Mouse (Mus musculus): ENCODE data around the gene Slc17a5. TPM values are rescaled to one million over a fixed set of nuclear protein-coding genes. Genes with fewer than 3 reads are reported as not detected.

Gene Slc17a5
- total RNA-seq, 2 experiments from 2014 or later, result 19.3 to 19.7 TPM

DNA sequence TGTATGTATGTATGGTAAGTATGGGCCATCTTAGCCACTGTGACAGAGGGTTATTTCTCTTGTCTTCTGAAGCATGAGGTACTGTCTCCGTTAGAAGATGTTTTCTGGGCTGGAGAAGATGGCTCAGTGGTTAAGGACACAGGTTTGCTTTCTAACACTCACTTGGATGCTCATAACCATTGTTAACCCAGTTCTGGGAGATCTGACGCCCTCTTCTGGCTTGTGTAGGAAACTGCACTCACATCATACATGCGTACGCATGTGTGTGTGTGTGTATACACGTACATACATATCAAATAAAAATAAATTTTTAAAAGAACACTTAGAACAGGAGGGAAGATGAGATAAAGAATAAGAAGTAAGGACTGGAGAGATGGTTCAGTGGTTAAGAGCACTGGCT is 11.4 kb downstream of the Slc17a5 start:
- no peak for DNase-seq (ENCODE audit: low spot score in 2 of 2)
- intact Hi-C loops (cut with DNase I), result no loop called here

DNA sequence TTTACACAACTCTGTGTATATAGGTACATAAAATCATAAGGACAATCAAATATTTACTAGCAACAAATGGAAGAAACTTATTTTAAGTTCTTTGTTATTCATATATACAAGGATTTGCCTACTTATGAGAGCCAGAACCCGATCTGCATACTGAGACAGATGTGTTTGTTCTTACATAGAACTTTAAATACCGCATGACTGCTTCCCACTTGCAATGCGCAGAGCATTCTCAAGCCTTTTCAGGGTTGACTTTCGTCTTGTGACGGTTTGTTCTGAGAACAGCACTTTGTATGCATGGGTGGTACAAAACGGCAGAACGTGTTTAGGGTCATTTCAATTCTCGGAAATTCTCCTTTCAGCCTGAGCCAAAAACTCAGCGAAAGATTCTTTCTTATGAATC is 17.9 kb downstream of the Slc17a5 start:
- intact Hi-C loops (cut with DNase I), result no loop called here
- DNase-seq (ENCODE audit: low spot score in 2 of 2), result no peak

DNA sequence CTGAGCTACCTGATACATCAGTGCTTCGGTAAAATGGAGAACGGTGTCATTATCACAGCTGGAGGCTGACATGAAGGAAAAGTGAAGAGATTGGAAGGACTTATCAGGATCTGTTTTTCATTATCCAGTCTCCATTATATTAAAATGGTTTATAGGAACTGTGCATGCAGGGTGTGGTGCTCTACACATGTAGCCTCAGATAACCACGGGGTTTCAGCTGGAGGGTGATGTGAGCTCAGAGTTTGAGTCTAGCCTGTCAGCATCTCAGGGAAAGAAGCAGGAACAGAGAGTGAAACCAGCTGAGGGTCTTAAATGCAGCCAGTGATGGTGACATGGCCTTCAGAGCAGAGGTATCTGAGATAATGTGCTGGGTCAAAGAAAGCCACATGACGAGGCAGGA is 28.4 kb downstream of the Slc17a5 start:
- DNase-seq (ENCODE audit: low spot score in 2 of 2), result no peak
- intact Hi-C loops (cut with DNase I), result no loop called here

DNA sequence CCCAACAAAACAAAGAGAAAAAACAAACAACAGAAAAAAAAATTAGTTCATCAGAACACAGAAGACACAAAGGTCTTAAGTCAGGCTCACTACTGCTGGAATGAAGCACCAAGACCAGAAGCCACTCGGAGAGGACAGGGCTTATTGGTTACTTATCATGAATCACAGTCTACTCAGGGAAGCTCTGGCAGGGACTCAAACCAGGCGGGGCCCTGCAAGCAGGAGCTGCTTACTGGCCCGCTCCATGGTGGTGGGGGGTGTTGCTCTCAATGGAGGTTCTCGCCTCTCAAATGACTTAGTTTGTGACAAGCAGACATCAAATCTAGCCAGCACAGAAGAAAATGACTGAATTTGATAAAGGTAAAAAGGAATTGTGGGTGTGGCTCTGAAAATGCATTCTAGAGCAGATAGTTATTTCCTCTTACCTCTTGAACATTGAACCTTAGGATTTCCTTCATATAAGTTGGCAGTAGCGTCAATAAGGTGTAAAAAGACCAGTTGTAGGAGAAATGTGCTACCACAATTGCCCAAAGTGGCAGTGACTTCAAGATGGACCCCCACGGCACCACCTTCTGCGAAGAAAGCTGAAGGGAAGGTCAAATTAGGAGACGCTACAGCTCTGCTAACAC is 29.1 kb downstream of the Slc17a5 start:
- intact Hi-C loops (cut with DNase I), result no loop called here
- no peak for DNase-seq (ENCODE audit: low spot score in 2 of 2)

DNA sequence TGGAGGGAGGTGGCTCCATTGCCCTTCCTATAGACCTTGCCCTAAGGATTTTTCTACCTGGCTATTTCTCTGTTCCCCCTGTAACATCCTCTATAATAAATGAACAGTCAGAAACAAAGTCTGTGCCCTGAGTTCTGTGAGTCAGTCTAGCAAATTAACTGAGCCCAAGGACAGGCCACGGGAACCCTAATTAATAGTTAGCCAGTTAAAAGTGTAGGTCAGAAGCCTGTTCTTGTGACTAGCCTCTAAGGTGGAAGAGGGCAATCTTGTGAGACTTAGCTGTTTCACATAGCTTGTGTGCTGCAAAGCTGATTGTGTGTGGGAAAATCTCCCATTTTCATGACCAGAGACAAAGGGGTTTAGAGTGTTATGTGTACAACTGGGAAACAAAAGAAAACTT is 30.8 kb downstream of the Slc17a5 start:
- DNase-seq (ENCODE audit: low spot score in 2 of 2), result no peak
- intact Hi-C loops (cut with DNase I), result no loop called here

DNA sequence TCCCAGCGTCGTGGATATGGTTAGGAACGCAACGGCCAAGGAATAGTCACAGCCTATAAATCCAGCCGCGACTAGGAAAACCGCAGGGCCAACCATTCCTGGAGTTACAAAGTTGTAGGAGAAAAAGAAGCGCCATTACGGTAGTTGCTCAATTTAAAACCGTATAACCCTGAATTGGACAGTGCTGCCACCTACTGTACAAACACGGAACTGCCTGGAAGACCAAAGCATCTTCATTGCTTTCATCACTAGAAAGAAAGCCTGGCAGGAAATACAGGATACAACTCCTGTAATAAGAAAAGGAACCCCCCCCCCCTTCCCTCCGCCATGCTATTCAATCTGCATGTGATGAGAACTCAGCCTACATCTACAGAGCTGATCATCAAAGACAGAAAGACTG is 34.9 kb downstream of the Slc17a5 start:
- DNase-seq (ENCODE audit: low spot score in 2 of 2), result peak; percentile 77 to 79
- intact Hi-C loops (cut with DNase I), result loop anchor here (2.0 to 5.0 kb wide), 2 partner anchors 72 to 196 kb away; partner anchors contain the start of gene Gsta2

DNA sequence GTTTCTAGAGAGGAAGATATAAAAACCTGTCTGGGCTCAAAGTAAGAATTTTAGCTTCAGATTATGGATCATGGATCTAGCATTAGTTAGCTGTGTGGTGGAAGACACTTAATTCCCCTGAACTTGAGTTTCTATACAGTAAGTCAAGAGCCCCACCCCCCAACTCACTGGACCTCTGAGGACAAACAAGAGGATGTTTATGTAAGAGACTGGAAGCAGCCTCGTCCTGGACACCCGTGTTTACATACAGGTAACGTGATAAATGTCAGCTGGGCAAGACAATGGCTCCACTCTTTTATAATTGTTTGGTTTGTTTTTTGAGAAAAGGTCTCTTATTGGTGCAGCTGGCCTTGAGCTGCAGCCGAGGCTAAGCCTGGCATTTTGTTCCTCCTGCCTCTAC is 36.1 kb downstream of the Slc17a5 start:
- DNase-seq (ENCODE audit: low spot score in 2 of 2), result no peak
- intact Hi-C loops (cut with DNase I), result loop anchor here (2.0 to 5.0 kb wide), 2 partner anchors 71 to 194 kb away; partner anchors contain the start of gene Gsta2

DNA sequence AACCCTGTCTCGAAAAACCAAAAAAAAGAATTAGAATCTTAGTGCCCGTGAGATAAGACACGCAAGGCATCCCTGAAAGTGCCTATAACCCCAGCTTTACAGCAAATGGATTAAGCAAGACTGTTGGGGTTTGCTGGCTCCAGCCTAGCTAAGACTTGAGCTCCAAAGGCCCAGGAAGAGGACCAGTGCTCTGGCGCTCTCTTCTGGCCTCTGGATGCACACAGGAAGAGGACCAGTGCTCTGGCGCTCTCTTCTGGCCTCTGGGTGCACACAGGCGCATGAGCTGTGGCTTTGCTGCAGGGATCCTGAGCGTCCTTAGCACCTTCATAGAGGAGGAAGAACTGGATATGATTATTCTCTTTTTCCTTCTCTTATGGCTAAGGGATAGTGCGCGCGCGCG is 40.1 kb downstream of the Slc17a5 start:
- no peak for DNase-seq (ENCODE audit: low spot score in 2 of 2)
- intact Hi-C loops (cut with DNase I), result no loop called here

DNA sequence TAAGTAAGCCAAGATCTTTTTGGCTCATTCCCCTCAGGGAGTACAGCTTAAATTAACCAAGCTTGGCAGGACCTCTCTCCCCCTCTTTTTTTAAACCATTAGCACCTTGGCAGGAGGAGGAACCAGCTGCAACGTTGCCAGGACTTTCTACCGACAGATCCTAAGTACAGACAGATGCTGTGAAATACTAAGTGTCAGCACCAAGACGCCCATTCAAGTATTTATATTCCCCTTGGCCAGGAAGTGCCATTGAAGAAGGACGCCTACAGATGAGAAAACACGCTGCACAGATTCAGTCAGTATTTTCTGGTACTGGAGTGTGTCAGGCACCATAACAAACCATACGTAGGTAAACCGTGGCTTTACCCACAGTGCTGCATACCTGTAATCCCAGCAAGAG is 40.9 kb downstream of the Slc17a5 start:
- peak; percentile 52 to 53 for DNase-seq (ENCODE audit: low spot score in 2 of 2)
- intact Hi-C loops (cut with DNase I), result no loop called here

DNA sequence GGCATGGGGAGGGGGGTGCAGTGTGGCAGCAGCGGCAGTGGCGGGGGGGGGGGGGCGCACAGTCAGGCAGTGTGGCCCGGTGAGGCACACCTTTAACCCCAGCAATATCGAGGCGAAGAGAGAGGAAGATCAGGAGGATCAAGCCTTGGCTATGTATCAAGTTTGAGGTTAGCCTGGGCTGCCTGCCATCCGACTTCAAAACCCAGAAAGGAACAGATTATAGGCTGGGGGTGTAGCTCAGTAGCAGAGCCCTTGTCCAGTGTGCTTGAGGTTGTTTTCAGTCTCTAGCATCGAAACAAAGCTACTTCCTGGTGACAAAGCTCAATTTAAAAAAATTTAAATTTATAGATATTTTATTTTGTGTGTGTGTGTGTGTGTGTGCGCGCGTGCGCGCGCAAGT is 46.1 kb downstream of the Slc17a5 start:
- DNase-seq (ENCODE audit: low spot score in 2 of 2), result no peak
- intact Hi-C loops (cut with DNase I), result no loop called here

DNA sequence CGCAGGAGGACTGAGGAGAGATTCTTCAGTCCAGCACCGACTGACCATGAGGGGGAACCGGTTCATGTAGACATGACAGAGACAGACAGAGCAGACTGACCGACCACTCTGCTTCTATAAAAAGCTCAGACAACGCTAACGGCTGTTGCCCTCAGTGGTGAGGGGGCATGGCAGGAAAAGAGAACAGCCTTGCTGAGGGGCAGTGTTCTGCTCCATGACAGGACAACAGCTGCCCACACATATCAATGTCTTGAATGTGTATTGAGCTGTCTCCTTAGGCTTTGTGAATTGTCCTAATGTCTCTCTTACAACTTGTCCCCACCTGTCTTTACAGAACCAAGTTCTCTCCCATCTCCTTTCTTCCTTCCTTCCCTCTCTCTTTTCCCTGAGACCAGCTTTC is 49.4 kb downstream of the Slc17a5 start:
- intact Hi-C loops (cut with DNase I), result no loop called here
- DNase-seq (ENCODE audit: low spot score in 2 of 2), result no peak

DNA sequence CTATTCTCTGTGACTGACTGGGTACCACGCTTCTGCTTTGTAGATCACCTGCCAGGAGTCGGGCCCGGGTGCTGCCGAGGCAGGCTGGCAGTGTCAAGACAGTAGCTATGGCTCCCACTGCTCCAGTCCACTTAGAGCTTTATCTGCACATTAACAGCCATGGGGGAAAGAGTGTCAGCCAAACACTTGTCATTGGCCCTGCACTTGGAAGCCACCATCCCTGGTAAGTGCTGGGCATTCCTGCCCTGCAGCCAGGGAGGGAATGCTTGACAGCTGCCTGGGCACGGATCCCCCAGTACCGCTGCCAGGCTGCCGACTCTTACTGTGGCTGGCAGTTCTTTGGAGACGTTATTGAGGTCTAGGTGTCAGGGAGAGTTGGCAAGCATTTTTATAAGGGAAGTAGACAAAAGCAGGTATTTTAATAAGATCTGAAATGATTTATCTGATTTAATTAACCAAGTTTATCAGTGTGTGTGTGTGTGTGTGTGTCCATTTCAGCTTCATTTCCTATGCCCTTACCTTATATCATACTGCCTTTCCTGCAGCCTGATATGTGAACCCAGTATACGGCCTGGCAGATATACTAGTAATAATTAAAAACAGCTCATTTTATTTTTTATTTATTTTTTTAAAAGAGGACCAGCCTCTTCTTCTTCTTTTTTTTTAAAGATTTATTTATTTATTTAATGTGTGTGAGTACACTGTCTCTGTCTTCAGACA is 50.5 kb downstream of the Slc17a5 start:
- intact Hi-C loops (cut with DNase I), result no loop called here
- no peak for DNase-seq (ENCODE audit: low spot score in 2 of 2)

DNA sequence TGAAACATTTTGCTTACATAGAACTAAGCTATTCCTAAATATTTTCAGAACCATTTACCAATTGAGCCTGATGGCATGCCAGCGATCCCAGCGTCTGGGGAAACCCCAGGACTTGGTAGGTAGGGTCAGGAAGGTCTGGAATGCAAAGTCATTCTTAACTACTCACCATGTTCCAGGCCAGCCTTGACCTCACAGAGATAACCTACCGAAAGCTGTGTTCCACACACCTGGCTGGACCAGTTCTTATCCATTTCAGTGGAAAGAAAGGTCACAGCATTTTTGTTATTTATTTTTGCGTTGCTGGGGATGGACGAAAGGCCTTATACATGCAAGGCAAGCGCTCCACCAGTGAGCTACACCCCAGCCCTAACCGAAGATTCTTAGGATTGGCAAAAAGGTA is 53.2 kb downstream of the Slc17a5 start:
- no peak for DNase-seq (ENCODE audit: low spot score in 2 of 2)
- intact Hi-C loops (cut with DNase I), result no loop called here

DNA sequence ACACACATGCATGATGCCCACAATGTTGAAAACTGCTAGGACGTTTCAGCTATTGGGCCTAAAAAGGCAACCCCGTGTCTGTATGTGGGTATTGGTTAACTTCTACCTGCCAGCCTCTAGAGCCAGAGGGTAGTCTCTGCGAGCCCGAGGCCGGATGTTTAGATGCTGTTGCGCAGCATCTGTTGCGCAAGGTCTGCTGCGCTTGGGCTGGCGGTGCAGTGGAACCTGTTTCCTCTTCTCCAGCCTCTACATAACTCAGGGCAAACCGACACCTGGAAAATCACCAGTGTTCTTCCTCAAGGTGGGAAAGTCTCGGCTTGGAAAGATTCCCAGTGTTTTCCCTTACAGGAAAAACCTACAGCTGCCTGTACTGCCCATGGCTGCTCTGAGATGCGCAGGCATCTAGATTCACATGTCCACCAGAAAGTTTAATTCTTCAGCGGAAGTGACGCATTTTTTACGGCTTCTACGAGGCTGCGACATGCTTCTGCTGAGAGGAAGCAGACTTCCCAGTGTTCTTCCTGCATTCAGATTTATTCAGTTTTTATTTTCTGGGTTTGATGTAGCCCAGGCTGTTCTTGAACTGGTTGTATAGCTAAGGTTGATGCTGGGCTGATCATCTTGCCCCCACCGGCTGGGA is 54.4 kb downstream of the Slc17a5 start:
- DNase-seq (ENCODE audit: low spot score in 2 of 2), result no peak
- intact Hi-C loops (cut with DNase I), result no loop called here

DNA sequence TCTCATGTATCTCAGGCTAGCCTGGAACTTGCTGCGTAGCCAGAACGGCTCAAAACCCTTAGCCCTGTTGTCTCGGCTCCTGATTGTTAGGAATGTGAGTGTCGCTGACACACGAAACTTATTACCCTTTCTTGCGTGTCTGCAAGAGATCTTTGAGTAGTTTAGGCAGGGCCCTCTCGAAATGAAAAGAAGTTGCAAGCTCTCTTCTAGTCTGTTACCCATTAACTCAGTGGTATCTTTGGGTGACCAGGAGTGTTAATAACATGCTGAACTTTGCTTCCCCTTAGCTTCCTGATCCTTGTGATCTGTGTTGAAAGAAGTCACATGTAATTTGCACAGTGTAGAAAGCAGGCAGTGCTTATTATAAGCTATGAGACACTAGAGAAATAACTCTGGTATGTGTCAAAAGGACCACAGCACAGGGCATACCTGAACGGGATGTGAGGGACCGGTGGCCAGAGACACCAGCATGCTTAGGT is 55.5 kb downstream of the Slc17a5 start:
- intact Hi-C loops (cut with DNase I), result no loop called here

DNA sequence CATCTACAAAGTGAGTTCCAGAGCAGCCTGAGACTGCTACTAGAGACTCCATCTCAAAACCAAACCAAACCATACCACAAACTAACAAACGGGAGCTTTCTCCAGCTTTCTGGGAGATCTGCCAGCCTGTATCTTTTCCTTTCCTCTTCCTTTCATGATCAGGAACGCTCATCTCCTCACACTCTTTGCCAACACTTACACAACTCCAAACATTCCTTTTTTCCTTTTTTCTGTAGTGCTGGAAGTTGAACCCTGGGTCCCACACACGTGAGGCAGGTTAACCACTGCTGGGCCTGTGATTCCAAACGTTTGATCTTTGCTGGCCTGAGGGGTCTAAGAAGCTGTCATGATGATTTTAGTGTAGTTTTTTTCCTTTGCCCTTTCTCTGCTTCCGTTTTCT is 56.0 kb downstream of the Slc17a5 start:
- DNase-seq (ENCODE audit: low spot score in 2 of 2), result no peak
- intact Hi-C loops (cut with DNase I), result no loop called here

More for the DNA sequence above, 55.5 kb downstream of the Slc17a5 start:
- no peak for DNase-seq (ENCODE audit: low spot score in 2 of 2)

DNA sequence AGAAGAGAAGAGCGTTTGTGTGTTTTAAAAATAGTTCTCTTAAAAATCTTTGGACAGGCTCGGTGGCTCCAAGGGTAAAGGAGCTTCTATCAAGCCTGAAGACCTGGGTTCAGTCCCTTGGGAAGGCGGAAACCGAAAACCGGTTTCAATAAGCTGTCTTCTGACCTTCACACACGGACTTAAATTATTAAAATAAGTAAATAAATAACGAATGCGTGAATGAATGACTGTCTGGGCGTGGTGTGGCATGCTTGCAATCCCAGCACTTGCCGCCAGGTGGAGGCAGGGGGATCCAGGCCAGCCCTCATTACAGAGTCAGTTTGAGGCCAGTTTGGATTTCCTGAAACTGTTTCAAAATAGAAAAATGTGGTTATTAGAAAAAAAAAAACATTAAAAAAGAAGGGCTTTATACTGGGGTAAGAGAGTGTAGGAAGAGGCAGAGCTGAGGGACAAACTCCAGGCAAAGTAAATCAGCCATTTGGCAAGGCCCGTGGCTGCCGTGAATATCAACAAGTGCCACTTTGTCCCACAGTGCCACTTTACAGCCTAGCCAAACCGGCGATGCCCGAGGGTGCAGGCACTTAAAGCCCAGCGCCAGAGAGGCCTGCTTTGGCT is 60.0 kb downstream of the Slc17a5 start:
- intact Hi-C loops (cut with DNase I), result loop anchor here (2.0 kb wide), 1 partner anchor 47 kb away; no protein-coding TSS in a partner anchor

DNA sequence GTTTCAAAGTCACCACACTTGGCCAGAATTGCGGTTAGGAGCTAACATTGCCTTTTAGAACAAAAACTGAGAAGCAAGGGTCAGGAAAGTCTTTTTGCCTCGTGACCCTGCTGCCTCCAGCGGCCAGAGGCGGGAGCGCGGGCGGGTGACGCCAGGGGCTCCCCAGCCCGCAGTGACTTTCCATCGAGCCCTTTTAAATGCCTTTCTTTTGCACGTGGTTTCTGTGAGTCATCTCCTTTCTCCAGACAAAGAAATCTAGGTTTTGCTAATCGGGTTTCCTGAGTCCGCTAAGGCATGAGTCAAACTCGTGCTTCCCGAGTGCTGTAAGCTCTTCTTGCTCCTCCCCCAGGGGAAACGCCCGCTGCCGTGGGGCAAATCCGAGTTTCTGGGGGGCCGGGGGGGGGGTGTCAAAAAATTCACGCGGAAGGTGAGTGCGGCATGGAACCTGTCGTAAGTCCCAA is 60.5 kb downstream of the Slc17a5 start:
- intact Hi-C loops (cut with DNase I), result loop anchor here (2.0 kb wide), 1 partner anchor 47 kb away; no protein-coding TSS in a partner anchor
- DNase-seq (ENCODE audit: low spot score in 2 of 2), result peak; percentile 44 to 48

More for the DNA sequence above, 60.0 kb downstream of the Slc17a5 start:
- peak; percentile 71 to 72 for DNase-seq (ENCODE audit: low spot score in 2 of 2)

DNA sequence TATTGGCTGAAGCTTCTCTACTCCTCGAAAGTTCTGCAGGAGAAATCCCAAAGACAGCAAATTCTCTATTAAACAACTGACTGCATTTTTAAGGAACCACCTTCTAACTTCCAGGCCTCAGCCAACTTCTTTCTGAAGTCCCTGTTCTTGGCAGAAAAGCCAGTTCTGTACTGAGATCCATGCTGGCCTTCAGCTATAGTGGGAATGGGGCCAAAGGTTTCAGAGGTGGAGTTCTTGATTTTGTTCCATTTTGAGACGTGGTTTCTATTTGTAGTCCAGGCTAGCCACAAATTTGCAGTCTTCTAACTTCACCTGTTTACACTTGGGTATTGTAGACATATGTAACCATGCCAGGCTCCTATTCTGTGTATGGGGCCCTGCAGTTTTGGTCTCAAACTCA is 61.6 kb downstream of the Slc17a5 start:
- DNase-seq (ENCODE audit: low spot score in 2 of 2), result no peak
- intact Hi-C loops (cut with DNase I), result loop anchor here (2.0 kb wide), 1 partner anchor 45 kb away; no protein-coding TSS in a partner anchor

Data from left cerebral cortex, postnatal 36 days (tissue).